Mouse (Mus musculus): ENCODE measurements around the gene Spata25.

DNA sequence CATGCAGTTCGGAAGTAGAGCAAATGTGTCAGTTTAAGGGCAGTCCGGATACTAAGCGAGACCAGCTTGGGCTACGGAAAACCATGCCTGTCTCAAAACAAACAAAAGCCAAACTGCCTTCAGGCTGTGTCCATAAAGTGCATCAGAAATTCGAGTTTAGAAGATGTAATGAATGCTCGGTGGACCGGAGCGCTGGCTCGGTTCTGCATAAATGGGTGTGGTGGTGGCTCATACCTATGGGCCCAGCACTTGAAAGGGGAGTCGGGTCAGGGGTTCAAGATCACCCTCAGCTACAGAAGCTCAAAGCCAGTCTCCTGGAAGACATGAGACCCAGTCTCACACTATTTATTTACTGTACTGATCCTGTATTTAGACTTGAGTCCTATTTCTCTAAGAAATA lies 40.6 kb downstream of the Spata25 start:
- TF ChIP-seq CTCF (IDR thresholded peaks at IDR 0.05; ENCODE audit: borderline replicate concordance, control insufficient read depth, extremely low read depth, insufficient read depth, low read length, poor library complexity) (no peak), POLR2A (IDR thresholded peaks at IDR 0.05; ENCODE audit: control insufficient read depth, extremely low read depth, insufficient read depth, low read length, poor library complexity) (no peak)
